Mouse (Mus musculus) lung, adult 2 months (tissue): ENCODE measurements at regions not wholly inside any gene's neighbourhood (a gene's known extent, or its start where the extent isn't known, plus 50 kb on each side); places are given as distances from the start of the nearest gene placed in this dataset.
A peak's percentile ranks its signal among the peaks of the same experiment; 100 is the strongest.

ENCODE experiments used
- DNase-seq: peaks from one replicate; pipeline ENCODE4 v3.0.0; 2022
- H3K4me1 ChIP-seq: fragments of 200-500 bp; 2 replicates; pipeline ENCODE4 v1.6.1; 2011; ENCODE audit warnings: low read length; ENCODE audit not compliant: control insufficient read depth, insufficient read depth
- H3K4me3 ChIP-seq: fragments of 200-500 bp; replicated peaks from 2 replicates; pipeline ENCODE3; 2011; ENCODE audit warnings: low read depth, mild to moderate bottlenecking, control low read depth, low read length; ENCODE audit errors: extremely low read depth
- CTCF ChIP-seq: fragments of 200-500 bp; IDR thresholded peaks from 2 replicates; pipeline ENCODE4 v1.5.1; 2011; ENCODE audit warnings: mild to moderate bottlenecking, low read length, control low read depth; ENCODE audit not compliant: insufficient read depth
- POLR2A ChIP-seq: fragments of 200-500 bp; IDR thresholded peaks from 2 replicates; pipeline ENCODE4 v1.6.1; 2011; ENCODE audit warnings: low read depth, mild to moderate bottlenecking, control low read depth, low read length, borderline replicate concordance; ENCODE audit errors: extremely low read depth
- whole genome bisulfite sequencing: fragments of 180-500 bp; shearing (Covaris S2); methylation state at CpG from one replicate; pipeline ENCODE4 v1.1.7; 2018; 5-methylcytosine and 5-hydroxymethylcytosine counted together

DNA sequence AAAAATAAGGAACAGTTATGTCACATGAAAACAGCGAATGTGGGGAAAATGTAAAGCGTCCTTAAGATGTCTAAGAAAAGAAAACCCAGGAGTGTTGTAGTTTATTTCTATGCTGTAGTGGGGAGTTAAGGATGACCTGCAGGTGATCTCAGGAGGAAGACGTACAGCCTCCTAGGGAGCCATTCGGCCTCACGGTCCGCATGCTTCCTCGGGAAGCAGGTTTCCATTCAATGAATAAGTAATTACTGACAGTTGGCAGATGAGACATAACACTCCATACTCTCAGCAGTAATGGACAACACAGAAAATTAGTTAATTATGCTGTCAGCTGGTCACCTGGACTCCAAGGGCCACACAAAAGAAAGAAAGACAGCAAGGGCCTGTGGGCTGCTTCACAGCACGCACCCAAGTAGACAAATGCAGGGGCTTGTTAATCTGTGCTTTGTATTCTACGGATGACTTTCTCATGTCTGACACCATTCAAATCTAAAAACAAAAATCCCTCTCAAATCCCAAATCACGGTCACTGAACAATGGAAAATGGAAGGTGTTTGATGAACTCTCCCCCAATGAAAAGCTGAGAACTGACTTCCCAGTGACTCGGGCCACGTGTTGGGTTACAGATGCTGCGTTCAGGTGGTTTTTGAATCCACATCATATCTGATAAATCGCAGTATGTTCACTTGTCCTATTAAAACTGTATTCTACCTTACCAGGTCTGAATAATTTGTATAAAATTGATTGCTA lies 193.5 kb downstream of the Gm11361 start:
- 89% methylated on average over 14 of the region's 14 CpGs for WGBS
- Histone ChIP-seq H3K4me3 (no peak overlapping the region), H3K4me1 (no peaks in the 10 kb centered on the region)
- TF ChIP-seq POLR2A (no peak), CTCF (no peak)
- DNase-seq: no peak

DNA sequence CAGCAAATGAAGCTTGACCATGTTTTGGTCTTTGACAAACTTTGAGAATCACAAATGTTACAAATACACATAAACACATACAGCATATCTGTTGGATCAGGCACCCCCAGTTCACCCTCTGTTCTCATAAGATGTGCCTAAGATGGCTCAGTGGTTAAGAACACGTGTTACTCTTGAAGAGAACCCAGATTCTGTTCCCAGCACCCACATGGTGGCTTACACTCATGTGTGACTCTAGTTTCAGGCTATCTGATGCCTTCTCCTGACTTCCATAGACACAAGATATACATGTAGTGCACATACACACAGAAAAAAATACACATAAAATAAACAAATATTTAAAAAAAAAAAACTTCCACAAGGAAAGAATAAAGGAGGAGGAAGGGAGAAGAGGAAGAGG lies 191.7 kb downstream of the Gm11361 start:
- DNase-seq: no peak
- TF ChIP-seq POLR2A (no peak), CTCF (no peak)
- Histone ChIP-seq H3K4me1 (no peaks in the 10 kb centered on the region), H3K4me3 (no peak overlapping the region)
- WGBS: 91% methylated on average over 1 of the region's 1 CpGs

GRCm38 (mm10) chr13:28442250-28442649 lies 184.9 kb downstream of the Gm11361 start:
- no peak for DNase-seq
- TF ChIP-seq POLR2A (no peak), CTCF (no peak)

DNA sequence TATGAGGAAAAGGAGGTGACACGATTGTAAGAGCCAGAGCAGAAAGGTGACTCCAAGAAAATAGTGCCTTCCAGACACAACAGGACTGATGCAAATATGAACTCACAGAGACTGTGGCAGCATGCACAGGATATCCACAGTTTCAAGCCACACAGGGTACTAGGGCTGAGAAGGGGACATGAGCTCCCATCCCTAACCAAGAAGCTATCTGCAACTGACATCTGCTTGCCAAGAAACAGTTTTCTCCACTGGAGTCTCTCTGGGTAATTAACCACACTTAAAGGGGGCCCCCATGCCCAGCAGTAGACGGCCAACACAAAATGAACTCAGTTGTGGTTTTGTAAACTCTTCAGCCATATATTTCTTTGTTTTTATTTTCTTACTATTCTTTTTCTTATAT lies 176.1 kb downstream of the Gm11361 start:
- no peak for TF ChIP-seq CTCF
- no peak for TF ChIP-seq POLR2A
- 58% methylated on average over 2 of the region's 2 CpGs for WGBS
- no peak overlapping the region for H3K4me3 ChIP-seq
- no peak for DNase-seq
- no peaks in the 10 kb centered on the region for H3K4me1 ChIP-seq

More at GRCm38 (mm10) chr13:28442250-28442649, 184.9 kb downstream of the Gm11361 start:
- Histone ChIP-seq H3K4me3 (no peak overlapping the region), H3K4me1 (no peaks in the 10 kb centered on the region)

GRCm38 (mm10) chr13:28432017-28432416 lies 174.7 kb downstream of the Gm11361 start:
- 83% methylated on average over 2 of the region's 2 CpGs for WGBS
- no peak overlapping the region for H3K4me3 ChIP-seq
- no peak for TF ChIP-seq CTCF
- TF ChIP-seq POLR2A: no peak
- DNase-seq: no peak
- H3K4me1 ChIP-seq: no peaks in the 10 kb centered on the region

GRCm38 (mm10) chr13:28426085-28426484 lies 168.8 kb downstream of the Gm11361 start:
- no peak for DNase-seq
- TF ChIP-seq POLR2A: no peak
- peak; percentile 24; the same call in 1 of the 2 replicates for TF ChIP-seq CTCF
- 67% methylated on average over 4 of the region's 4 CpGs for WGBS

GRCm38 (mm10) chr13:28425116-28425515 lies 167.8 kb downstream of the Gm11361 start:
- Histone ChIP-seq H3K4me1 (peaks cover 5% of the 10 kb centered on the region; the same call in 1 of the 2 replicates), H3K4me3 (no peak overlapping the region)
- 76% methylated on average over 3 of the region's 3 CpGs for WGBS
- DNase-seq: no peak
- TF ChIP-seq CTCF (no peak), POLR2A (no peak)

More at GRCm38 (mm10) chr13:28426085-28426484, 168.8 kb downstream of the Gm11361 start:
- peaks cover 5% of the 10 kb centered on the region; the same call in 1 of the 2 replicates for H3K4me1 ChIP-seq
- H3K4me3 ChIP-seq: no peak overlapping the region

DNA sequence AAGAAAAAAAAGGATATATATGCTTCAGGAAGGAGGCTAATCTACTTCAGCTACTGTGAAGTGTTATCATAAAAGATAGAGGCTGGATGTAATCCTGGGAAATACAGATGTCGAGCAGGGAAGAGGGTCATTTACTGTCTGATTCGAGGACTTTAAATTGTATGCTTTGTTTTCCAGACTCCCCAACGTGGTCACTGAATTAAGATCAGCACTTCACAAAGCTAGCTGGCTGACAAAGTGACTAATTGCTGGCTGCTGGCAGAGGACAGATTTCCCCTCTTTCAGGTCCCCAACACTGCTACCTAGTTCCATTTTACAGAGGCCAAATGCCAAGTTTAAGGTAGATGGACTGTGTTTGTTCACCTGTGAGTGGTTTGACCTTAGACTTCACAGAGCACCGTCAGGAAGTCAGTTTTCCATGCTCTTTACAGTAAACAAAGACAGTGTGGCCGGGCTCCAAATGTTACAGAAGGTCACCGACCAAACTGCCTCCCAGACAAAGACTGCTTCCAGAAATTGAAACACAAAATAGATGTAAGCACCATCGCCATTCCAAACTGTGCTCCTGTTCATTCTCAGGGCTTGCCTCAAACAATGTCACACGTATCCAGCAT lies 167.2 kb downstream of the Gm11361 start:
- 24% methylated on average over 8 of the region's 8 CpGs for WGBS
- Histone ChIP-seq H3K4me1 (peaks cover 5% of the 10 kb centered on the region; the same call in 1 of the 2 replicates), H3K4me3 (no peak overlapping the region)
- no peak for TF ChIP-seq CTCF
- TF ChIP-seq POLR2A: no peak
- no peak for DNase-seq

- no peak for DNase-seq
- 70% methylated on average over 3 of the region's 3 CpGs for WGBS
- H3K4me1 ChIP-seq: peaks cover 17% of the 10 kb centered on the region
- H3K4me3 ChIP-seq: no peak overlapping the region
- no peak for TF ChIP-seq CTCF
- TF ChIP-seq POLR2A: no peak
Measured at GRCm38 (mm10) chr13:28421309-28421708, 164.0 kb downstream of the Gm11361 start.

GRCm38 (mm10) chr13:28420636-28421035 lies 163.3 kb downstream of the Gm11361 start:
- 85% methylated on average over 3 of the region's 3 CpGs for WGBS
- DNase-seq: no peak
- TF ChIP-seq POLR2A: no peak
- H3K4me3 ChIP-seq: no peak overlapping the region
- peaks cover 19% of the 10 kb centered on the region for H3K4me1 ChIP-seq

DNA sequence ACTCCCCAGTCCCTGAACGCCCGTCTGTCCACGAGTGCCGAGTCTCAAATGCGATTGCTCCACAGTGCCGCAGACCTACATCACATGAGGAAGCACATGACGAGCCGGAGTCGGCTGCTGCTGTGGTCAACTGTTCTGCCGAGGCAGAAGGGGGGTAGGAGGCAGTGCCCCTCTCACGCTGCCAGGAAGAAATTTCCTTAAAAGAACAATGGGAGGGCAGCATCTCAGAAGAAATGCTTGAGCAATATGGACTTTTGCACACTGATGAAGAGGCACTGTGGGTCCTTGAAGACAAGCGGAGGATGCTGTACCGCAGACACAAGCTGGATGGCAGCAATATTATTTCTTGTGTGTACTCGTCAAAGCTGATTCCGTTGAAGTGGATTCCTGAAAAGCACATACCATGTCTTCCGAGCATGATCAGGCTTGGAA lies 162.6 kb downstream of the Gm11361 start:
- Histone ChIP-seq H3K4me3 (peak overlapping the region; percentile 42), H3K4me1 (peaks cover 19% of the 10 kb centered on the region)
- 29% methylated on average over 16 of the region's 16 CpGs for WGBS
- TF ChIP-seq CTCF (peak; percentile 49), POLR2A (no peak)
- DNase-seq: no peak
